Mouse (Mus musculus) neural tube, embryonic 10.5 days (tissue): ENCODE results near the gene Gtf2a1l.

Experiments
- DNase-seq: peaks from one replicate; pipeline ENCODE4 v3.0.0-alpha.2; 2017; ENCODE audit warnings: low spot score; ENCODE audit errors: extremely low spot score

Gene Gtf2a1l

DNA sequence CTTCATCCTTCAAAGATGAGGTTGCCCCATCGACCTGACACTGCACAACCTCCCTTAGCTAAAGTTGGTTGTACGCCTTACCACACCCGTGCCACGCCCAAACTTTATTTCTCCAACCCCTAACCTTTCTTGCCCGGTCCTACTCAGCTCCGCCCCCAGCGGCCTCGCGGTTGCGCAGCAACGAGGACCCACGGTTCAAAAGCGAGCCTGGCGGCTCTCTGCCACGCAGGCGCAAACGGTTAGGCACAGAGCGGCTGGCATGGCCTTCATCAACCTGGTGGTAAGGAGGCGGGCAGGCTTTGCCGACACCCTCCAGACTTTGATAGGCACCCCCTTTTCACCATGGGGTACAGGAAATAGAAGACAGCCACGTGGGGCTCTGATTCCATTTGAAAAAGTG, at the start of gene Gtf2a1l:
Gene Gtf2a1l (plus strand): TSS at position 209 of the 400 bp plus-strand sequence.
- peak; percentile 47 for DNase-seq

- no peak for DNase-seq
Observed at GRCm38 (mm10) chr17:88620935-88621334, 47.5 kb upstream of the Gtf2a1l start.

DNA sequence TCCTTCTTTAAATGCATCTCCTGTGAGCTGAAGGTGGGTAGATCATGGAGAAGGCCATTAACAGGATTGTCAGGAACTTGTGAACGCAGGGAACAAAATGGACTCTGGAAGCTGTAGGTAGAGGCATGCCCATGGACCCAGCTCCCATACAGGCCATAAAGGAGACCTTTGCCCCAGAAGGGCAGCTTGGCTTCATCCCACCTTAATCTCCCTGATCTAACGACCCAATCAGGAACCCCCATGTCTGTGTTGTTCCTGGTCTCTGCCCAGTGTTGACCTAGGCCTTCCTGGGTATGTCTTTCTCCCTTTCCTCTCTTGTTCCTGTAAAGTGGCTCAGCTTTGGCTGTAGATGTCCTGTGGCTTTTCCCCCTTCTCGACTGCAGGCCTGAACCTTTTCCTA, 47.1 kb upstream of the Gtf2a1l start:
- DNase-seq = no peak

DNA sequence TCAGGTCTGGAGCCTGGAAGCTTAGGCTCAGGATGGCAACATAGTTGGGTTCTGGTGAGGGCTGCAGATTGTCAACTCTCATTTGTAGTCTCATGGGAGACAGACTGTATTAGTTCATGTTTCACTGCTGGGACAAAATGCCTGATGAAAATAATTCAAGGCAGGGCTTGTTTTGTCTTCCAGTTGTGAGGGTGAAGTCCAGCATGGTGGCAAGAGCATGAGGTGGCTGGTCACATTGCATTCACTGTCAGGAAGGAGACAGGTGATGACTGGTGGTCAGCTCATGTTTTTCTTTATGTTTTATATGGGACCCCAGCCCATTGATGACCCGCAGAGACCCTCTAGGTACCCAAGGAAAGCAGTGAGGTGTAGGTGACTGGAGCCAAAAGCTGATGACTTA, 45.7 kb upstream of the Gtf2a1l start:
- no peak for DNase-seq

DNA sequence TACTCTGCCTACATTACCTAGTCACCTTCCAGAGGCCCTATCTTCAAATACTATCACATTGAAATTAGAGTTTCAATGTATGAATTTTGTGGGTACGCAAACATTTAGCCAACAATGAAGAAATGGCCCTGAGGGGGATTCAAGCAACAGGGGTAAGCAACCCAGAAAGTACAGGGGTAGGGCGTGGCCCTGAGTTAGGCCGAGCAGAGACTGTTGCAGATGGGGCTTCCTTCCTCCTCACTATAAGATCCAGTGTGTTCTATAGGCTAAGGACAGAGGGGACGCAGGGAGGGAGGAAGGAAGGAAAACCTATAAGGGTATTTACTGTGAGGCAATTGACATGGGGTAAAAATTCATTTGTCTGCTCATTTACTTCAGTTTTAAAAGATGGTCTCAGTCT, 44.1 kb upstream of the Gtf2a1l start:
- DNase-seq = no peak

GRCm38 (mm10) chr17:88625350-88625749, 43.1 kb upstream of the Gtf2a1l start:
- DNase-seq = no peak

GRCm38 (mm10) chr17:88625931-88626330, 42.5 kb upstream of the Gtf2a1l start:
- no peak for DNase-seq

DNA sequence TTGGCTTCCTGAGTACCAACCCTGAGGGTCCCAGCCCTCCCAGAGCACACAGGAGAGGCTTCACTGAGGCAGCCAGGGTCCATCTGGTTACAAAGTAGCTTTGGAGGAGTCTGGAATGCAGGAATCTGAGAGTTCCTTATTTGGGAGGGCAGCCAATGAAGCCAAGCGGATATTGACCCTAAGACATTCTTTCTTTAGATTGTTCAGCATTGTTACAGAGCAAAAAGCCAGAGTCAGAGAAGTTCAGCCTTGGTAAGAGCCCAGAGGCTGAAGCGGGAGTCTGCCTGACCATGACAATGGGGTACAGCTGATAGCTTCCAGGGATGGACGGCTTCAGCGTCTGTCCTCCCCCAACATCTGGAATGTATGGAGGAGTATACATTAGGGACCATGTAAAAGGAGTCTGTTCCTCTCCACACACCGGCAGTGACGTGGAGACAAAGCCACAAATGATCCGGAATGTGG, 42.1 kb upstream of the Gtf2a1l start:
- peak; percentile 40 for DNase-seq

DNA sequence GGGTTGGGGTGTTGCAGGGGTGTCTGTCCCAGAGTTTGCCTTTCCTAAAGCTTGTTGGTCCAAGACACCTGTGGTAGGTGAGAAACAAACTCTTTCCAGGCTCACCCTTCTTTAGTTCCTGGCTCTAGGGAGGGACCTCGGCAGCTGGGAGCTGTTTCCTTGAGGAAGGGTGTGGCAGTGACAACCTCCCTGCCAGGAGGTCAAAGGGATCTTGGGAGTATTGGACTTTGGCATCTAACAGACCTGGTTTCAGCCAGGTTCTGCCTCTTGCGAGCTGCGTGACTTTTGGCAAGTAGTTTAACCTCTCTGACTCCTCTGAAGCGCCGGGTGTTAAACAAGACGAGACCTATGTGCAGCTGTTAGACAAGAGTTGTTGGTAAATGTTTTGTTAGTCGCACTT, 41.3 kb upstream of the Gtf2a1l start:
- DNase-seq = no peak

- no peak for DNase-seq
Observed at GRCm38 (mm10) chr17:88628676-88629380, 39.6 kb upstream of the Gtf2a1l start.

DNA sequence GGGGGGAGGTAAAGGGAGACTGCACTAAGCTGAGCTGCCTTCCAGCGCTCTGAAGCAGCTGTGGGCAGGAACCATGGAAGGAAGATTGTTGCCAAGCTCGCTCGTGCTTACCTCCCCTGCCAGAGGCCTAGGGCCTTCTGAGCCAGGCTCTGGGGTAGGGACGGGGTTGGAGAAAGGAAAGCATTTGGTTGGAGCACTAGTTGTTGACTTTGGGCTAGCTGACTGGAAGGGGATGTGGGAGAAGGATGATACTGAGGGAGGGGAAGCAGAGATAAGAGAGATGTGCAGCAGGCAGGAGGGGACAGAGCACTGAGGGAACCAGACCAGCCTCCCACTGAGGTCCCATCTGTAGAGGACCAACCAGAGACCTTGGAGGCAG, 39.1 kb upstream of the Gtf2a1l start:
- peak; percentile 25 for DNase-seq

DNA sequence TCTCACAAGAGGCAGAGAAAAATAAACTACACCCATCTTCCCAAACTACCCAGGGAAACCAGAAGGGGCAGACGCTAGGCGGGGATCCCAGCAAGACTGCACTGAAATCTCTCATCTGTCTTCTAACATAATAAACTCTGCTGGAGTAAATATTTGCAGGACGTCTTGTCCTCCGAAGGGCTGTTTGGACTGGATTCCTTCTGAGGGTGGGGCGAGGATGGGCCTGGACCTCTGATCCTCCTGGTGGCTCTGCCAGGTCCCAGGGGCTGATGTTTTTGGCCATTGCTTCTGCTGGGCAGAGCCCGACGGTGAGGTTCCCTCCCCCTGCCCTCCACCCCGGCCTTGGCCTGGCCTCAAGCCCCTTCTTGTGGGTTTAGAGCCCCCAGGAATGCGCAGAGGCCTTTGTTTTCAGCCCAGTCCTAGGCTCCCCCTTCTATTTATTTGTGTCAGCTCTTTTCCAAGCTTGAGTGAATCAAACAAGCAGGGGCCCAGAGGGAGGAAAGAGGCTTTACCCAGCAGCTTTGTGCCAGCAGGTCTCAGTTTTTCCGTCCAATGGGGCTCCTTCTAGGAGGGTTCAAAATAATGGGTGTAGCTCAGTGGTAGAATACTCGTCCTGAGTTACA, 38.4 kb upstream of the Gtf2a1l start:
- DNase-seq = peak; percentile 22

- DNase-seq = no peak
Observed at GRCm38 (mm10) chr17:88630554-88630948, 37.9 kb upstream of the Gtf2a1l start.

- DNase-seq = no peak
Observed at GRCm38 (mm10) chr17:88632631-88633030, 35.8 kb upstream of the Gtf2a1l start.

GRCm38 (mm10) chr17:88636076-88636475, 32.4 kb upstream of the Gtf2a1l start:
- no peak for DNase-seq

GRCm38 (mm10) chr17:88636587-88636986, 31.9 kb upstream of the Gtf2a1l start:
- DNase-seq = peak; percentile 36

GRCm38 (mm10) chr17:88641012-88641411, 27.4 kb upstream of the Gtf2a1l start:
- DNase-seq = peak; percentile 72

DNA sequence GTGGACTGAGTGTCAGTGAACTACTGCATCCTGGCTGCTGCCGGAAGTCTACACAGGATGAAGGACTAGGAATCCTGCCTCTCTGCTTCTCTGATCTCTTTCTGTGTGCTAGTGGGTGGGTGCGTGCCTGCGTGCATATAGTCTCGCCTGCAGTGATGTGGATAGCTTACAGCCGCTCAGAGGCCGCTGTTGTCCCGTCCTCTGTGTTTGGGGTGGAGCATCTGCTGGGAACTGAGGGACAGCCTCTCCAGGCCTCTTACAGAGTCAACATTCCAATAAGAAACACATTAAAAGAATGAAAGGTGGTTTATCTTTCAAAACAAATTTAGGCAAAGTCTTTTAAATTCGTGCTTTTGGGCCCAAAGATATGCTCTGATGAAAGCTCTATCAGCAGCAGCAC, 26.6 kb upstream of the Gtf2a1l start:
- no peak for DNase-seq

GRCm38 (mm10) chr17:88644876-88645275, 23.6 kb upstream of the Gtf2a1l start:
- no peak for DNase-seq

GRCm38 (mm10) chr17:88645299-88645698, 23.2 kb upstream of the Gtf2a1l start:
- no peak for DNase-seq

- no peak for DNase-seq
Observed at GRCm38 (mm10) chr17:88647149-88647548, 21.3 kb upstream of the Gtf2a1l start.

- DNase-seq = peak; percentile 68
Observed at GRCm38 (mm10) chr17:88652010-88652409, 16.4 kb upstream of the Gtf2a1l start.
